Mouse (Mus musculus) forelimb bud, embryonic 11.5 days (tissue): ENCODE measurements around the gene Gm21976.
A peak's percentile ranks its signal among the peaks of the same experiment; 100 is the strongest.

ENCODE experiments used
- DNase-seq: peaks from one replicate; pipeline ENCODE4 v3.0.0-alpha.2; 2012; ENCODE audit warnings: low read depth, low spot score

Gene Gm21976

DNA sequence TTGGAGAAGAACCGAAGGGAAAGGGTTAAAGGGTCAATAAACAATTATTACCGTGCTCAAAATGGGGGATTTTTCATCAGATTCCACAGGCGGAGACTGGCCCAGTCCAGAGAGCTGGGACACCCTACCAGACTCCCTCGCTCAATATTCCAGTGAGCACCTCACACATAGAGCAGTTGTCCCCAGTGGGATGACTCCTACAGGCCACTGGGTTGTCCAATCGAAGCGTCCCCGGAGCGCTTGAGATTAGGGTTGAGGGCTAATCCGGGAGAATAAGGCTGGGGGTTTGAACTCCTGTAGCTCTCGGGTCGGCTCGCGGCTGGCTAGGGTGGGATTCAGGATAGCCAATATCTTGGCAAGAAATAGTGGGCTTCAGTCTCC, 74.0 kb downstream of the Gm21976 start:
- DNase-seq: no peak

DNA sequence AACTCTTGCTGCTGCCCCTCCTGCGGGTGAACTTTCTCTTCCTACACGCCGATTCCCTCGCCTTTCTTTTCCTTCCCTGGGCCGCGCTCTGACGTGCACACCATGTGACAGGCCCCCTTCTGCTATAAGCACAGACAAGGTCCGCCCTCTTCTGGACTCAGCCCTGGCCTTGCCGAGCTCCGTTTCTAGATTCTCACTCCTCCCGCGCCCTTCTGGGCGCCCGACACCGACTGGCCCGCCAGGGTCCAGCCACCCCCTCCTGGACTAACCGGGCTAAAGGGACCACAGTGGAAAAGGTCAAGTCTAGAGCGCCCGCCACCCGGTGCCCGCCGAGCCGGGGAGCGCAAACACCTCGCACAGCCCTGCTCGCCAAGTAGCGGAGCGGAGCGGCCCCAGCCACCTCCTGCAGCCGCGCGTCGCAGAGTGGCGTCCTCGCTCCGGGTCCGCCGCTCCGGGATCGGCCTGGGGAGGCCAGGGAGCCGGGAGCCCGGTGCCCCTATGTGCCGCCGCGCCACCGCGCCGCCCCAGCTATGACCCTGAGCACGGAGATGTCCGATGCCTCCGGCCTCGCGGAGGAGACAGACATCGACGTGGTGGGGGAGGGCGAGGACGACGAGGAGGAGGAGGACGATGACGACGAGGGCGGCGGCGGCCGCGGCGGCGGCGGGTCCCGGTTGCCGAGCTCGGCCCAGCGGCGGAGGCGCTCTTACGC, 74.6 kb downstream of the Gm21976 start, which contains the start of gene Foxd1:
Gene Foxd1 (plus strand): TSS at position 153 of the 712 bp plus-strand sequence.
- DNase-seq: peak; percentile 65

DNA sequence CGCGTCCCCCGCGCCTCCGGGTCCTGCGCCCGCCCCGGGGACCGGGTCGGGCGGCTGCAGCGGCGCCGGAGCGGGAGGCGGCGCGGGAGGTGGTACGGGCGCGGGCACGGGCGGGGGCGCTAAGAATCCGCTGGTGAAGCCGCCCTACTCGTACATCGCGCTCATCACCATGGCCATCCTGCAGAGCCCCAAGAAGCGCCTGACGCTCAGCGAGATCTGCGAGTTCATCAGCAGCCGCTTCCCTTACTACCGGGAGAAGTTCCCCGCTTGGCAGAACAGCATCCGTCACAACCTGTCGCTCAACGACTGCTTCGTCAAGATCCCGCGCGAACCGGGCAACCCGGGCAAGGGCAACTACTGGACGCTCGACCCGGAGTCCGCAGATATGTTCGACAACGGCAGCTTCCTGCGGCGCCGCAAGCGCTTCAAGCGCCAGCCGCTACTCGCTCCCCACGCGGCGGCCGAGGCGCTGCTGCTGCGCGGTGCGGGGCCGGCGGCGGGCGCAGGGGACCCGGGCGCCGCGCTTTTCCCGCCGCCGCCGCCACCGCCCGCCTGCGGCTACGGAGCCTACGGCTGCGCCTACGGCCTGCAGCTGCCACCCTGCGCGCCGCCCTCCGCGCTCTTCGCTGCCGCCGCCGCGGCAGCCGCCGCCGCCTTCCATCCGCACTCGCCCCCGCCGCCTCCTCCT, 75.3 kb downstream of the Gm21976 start:
- DNase-seq: peak; percentile 46

DNA sequence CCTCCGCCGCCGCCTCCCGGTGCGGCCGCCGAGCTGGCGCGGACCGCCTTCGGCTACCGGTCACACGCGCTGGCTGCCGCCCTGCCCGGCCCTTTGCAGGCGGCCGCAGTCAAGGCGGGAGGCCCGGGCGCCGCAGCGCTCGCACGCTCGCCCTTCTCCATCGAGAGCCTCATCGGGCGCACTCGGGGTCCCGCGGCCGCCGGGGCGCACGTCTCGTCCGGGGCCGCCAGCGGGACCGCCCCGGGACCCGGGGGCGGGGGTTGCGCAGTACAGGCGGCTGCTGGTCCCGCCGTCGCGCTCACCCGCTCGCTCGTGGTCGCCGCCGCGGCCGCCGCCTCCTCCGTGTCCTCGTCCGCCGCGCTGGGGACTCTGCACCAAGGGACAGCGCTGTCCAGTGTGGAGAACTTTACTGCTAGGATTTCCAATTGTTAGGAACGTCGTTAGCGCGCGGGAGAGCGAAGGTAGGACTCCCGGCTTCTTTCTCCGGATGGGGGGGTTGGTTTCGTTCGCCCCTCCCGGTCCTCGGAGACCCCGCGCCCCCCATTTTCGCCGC, 75.9 kb downstream of the Gm21976 start:
- DNase-seq: peak; percentile 14

DNA sequence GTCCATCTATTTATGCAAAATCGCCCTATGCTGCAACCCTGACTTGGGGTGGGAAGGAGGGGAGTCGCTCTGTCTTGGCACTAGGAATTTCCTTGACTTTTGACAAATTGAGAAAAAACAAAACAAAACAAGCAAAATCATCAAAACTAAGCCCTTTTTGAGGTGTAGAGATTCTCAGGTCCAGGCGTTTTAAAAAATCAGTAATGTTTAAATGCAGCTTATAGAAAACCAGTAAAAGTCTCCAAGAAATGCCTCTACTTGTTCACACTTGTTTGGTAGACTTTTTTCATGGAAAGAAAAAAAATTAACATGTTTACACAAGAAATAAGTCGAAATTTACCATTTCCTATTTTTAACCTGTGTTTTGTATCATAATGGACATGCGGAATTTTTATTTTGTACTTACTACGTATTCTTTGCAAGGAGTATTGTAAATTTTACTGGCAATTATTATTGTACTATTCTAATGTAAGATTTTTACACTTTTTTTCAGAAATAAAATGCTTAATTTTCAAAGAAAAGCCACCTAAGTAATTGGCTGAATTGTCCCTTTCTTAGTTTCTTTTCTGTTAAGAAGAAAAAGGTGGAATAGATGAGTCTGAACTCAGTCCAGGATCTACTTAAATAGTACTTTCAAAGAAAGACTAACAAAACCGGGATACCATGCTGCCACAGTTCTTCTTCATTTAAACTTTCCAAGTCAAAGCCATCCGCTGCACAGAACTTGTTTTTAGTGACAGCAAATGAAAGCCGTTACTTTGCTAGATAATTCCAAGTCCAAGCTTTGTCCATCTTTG, 76.7 kb downstream of the Gm21976 start:
- peak; percentile 26 for DNase-seq
